Mouse (Mus musculus) liver, embryonic 16.5 days (tissue): ENCODE measurements around the gene Ccdc84. TPM values are rescaled to one million over a fixed set of nuclear protein-coding genes. Genes with fewer than 3 reads are reported as not detected.
A peak's percentile ranks its signal among the peaks of the same experiment; 100 is the strongest.
"Not testable (repeated sequence)": the region's sequence is repeated elsewhere in the genome, so short reads cannot be mapped to it uniquely, and the experiment has no call there.

Experiments used
- ATAC-seq: fragments of 200-750 bp; cut with Nextera tagmentation; 2 replicates; pipeline ENCODE4 v1.8.0; 2017; ENCODE audit warnings: low read depth, mild to moderate bottlenecking, moderate number of reproducible peaks, moderate library complexity
- H3K27ac ChIP-seq: fragments of 300-500 bp; sonication (generic); 2 replicates; pipeline ENCODE4 v1.5.1; 2014; ENCODE audit warnings: mild to moderate bottlenecking, low read length
- H3K27me3 ChIP-seq: fragments of 300-500 bp; sonication (generic); 2 replicates; pipeline ENCODE4 v1.6.1; 2014; ENCODE audit warnings: low read depth, low read length, mixed read lengths; ENCODE audit not compliant: control insufficient read depth, insufficient read depth
- H3K36me3 ChIP-seq: fragments of 300-500 bp; sonication (generic); 2 replicates; pipeline ENCODE4 v1.6.1; 2014; ENCODE audit warnings: mild to moderate bottlenecking; ENCODE audit not compliant: control insufficient read depth, insufficient read depth
- H3K4me1 ChIP-seq: fragments of 300-500 bp; sonication (generic); 2 replicates; pipeline ENCODE4 v1.6.1; 2014; ENCODE audit warnings: low read depth, low read length, mixed read lengths; ENCODE audit not compliant: control insufficient read depth
- H3K4me2 ChIP-seq: fragments of 300-500 bp; sonication (generic); 2 replicates; pipeline ENCODE4 v1.6.1; 2014; ENCODE audit warnings: low read depth, low read length, mixed read lengths
- H3K4me3 ChIP-seq: fragments of 300-500 bp; sonication (generic); 2 replicates; pipeline ENCODE4 v1.5.1; 2014; ENCODE audit warnings: low read depth, mild to moderate bottlenecking, low read length
- H3K9ac ChIP-seq: fragments of 300-500 bp; sonication (generic); 2 replicates; pipeline ENCODE4 v1.6.1; 2014; ENCODE audit warnings: low read depth, low read length
- H3K9me3 ChIP-seq: fragments of 300-500 bp; sonication (generic); replicated peaks from 2 replicates; pipeline ENCODE4 v1.6.1; 2016; ENCODE audit warnings: low read length; ENCODE audit not compliant: control insufficient read depth
- WGBS: fragments of 180-500 bp; shearing (Covaris S2); extraction: QIAGEN DNeasy Blood & Tissue Kit; methylation state at CpG from one replicate; pipeline ENCODE4 v1.1.7; 2014; ENCODE audit not compliant: insufficient replicate concordance; 5-methylcytosine and 5-hydroxymethylcytosine counted together
- polyA plus RNA-seq: library from polyadenylated mRNA; unstranded; fragments of >200 nt; fragmentation: Nextera tagmentation; extraction: Ambion mirVana; gene quantifications from 2 replicates; pipeline ENCODE4 v1.2.1, GENCODE M21; 2015

Ccdc84 gene
- polyA plus RNA-seq, 1 experiment from 2014 or later, result 16.3 TPM

- Histone ChIP-seq H3K9me3 (no peaks in the 10 kb centered on the region), H3K4me2 (no peak overlapping the region), H3K27me3 (no peaks in the 10 kb centered on the region), H3K36me3 (no peaks in the 10 kb centered on the region), H3K4me1 (no peaks in the 10 kb centered on the region), H3K27ac (no peak overlapping the region), H3K4me3 (no peak overlapping the region), H3K9ac (no peak overlapping the region)
- ATAC-seq, result no peak
- 17% methylated on average over 6 of the region's 6 CpGs for WGBS
These were observed 17.4 kb upstream of the Ccdc84 start for GRCm38 (mm10) chr9:44435747-44436146.

DNA sequence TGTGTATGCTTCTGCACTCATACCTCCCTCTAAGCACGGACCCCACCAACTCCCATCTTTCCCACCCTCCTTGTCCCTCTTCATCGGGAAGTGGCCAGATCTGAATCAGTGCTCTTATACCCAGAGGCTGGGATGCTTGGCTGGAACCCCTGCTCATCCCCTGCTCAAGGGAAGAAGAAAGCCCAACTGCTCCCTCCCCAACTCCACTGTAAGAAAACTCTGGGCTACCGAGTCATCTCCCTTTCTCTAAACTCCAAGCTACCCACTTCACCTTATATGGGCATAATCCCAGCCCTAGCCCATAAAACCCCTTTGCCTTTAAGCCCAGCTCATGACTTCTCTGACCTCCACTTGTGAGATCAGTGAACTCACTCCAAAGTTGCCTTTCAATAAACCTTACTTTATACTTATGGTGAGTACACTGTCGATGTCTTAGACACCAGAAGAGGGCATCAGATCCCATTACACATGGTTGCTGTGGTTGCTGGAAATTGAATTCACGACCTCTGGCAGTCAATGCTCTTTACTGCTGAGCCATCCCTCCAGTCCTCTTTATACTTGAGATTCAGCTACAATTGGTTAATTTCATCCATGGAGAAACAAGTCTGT is 14.3 kb upstream of the Ccdc84 start:
- no peak overlapping the region for H3K27ac ChIP-seq
- no peak overlapping the region for H3K9ac ChIP-seq
- H3K27me3 ChIP-seq, result no peaks in the 10 kb centered on the region
- 35% methylated on average over 5 of the region's 5 CpGs for WGBS
- no peak for ATAC-seq
- no peaks in the 10 kb centered on the region for H3K36me3 ChIP-seq
- H3K9me3 ChIP-seq, result no peaks in the 10 kb centered on the region
- no peak overlapping the region for H3K4me3 ChIP-seq
- no peaks in the 10 kb centered on the region for H3K4me1 ChIP-seq
- H3K4me2 ChIP-seq, result no peak overlapping the region

- Histone ChIP-seq H3K27me3 (no peaks in the 10 kb centered on the region), H3K27ac (no peak overlapping the region), H3K9me3 (no peaks in the 10 kb centered on the region), H3K36me3 (no peaks in the 10 kb centered on the region), H3K4me2 (no peak overlapping the region), H3K4me1 (peaks cover 2% of the 10 kb centered on the region; the same call in 1 of the 2 replicates), H3K9ac (no peak overlapping the region), H3K4me3 (no peak overlapping the region)
- WGBS, result 67% methylated on average over 4 of the region's 4 CpGs
- ATAC-seq, result no peak
These were observed 5.2 kb upstream of the Ccdc84 start for GRCm38 (mm10) chr9:44423576-44423975.

DNA sequence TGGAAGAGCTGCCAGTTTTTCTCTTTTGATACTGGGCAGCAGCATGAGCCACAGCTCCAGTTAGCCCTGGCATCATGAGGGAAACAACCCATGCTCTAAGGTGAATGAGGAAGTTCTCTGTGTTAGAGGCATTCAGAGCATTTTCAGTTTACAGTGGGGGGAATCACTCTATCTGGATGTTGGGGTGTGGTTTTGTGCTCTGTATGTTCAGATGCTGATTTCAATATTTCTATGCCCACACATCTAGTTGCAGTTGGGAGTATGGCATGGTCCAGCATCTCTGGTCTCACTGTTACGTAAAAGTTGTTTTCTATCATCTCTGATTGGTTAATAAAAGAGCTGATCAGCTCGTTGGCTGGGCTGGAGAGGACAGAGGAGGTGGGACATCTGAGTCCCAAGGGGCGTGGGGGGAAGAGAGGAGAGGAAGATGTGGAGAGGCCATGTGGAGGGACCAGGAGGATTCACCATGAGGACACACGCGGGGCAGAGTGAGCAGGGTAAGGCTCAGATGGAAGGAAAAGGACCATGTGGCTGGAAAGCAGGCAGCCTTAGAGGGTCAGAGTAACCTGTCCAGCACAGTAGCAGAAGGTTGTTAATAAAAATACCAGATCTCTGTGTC is 2.0 kb upstream of the Ccdc84 start:
- peaks cover 12% of the 10 kb centered on the region for H3K4me1 ChIP-seq
- peaks cover 5% of the 10 kb centered on the region; the same call in 1 of the 2 replicates for H3K36me3 ChIP-seq
- no peak overlapping the region for H3K4me2 ChIP-seq
- 49% methylated on average over 5 of the region's 5 CpGs for WGBS
- no peak for ATAC-seq
- H3K9ac ChIP-seq, result no peak overlapping the region
- no peaks in the 10 kb centered on the region for H3K9me3 ChIP-seq
- H3K4me3 ChIP-seq, result no peak overlapping the region
- H3K27ac ChIP-seq, result no peak overlapping the region
- no peaks in the 10 kb centered on the region for H3K27me3 ChIP-seq

DNA sequence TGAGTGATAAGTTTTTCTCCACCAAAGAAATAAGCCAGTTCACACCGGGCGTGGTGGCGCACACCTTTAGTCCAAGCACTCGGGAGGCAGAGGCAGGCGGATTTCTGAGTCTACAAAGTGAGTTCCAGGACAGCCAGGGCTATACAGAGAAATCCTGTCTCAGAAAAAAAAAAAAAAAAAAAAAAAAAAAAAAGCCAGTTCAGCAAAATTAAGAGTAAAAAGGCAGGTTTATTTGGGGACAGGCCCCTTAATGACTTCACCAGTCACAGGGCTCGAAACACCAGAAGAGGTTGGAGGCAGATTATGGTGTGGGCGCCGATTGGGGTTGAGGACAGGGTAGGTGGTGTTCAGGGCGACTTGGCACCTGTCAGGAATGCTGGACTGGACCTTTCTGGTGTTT is 1.4 kb upstream of the Ccdc84 start:
- H3K36me3 ChIP-seq, H3K4me2 ChIP-seq, H3K27me3 ChIP-seq, H3K9me3 ChIP-seq, H3K9ac ChIP-seq, H3K4me3 ChIP-seq, H3K27ac ChIP-seq, ATAC-seq: not testable (repeated sequence)
- H3K4me1 ChIP-seq, result peaks cover 12% of the 10 kb centered on the region
- 74% methylated on average over 9 of the region's 9 CpGs for WGBS

- H3K4me2 ChIP-seq, result peak overlapping the region; percentile 91
- H3K27me3 ChIP-seq, result no peaks in the 10 kb centered on the region
- WGBS, result under 1% methylated on average over 38 of the region's 38 CpGs
- peaks cover 12% of the 10 kb centered on the region for H3K4me1 ChIP-seq
- H3K4me3 ChIP-seq, result peak overlapping the region; percentile 90
- peaks cover 14% of the 10 kb centered on the region for H3K36me3 ChIP-seq
- H3K9me3 ChIP-seq, result no peaks in the 10 kb centered on the region
- peak overlapping the region; percentile 90 for H3K9ac ChIP-seq
- peak; percentile 99 for ATAC-seq
- peak overlapping the region; percentile 76 for H3K27ac ChIP-seq
These were observed 441 bp downstream of the Ccdc84 start for GRCm38 (mm10) chr9:44417892-44418363.

DNA sequence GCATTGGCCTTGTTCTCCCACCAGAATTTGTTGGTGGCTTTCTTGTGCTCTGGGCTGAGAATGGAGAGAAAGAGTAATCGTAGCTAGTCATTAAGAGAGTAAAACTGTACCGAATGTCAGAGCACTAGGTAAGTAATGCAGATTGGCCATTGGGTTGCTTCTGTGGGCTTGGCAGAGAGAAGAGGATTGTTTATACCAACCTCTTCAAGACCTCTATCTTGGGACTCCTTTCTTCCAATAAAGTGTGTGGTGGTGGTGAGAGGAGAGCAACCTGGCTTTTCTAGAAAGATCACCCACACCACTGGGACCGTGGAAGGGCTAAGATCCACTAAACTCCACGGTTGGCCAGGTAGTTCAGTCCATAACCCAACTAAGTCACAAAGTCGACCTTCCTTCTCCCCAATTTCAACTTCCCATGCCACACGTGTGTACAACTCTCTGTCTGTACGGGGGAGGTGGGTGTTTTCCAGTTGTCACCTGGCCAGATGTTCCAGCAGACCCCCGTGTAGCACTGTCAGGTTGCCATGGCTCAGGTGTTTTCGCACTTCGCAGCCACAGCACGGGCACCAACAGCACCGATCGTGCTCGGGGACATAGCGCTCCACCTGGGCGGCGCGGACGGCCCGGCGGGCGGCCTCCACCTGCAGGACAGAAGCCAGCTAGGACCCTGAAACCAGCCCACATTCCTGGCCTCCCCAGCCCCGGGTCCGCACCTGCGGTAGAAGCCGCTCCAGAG is 1.0 kb downstream of the Ccdc84 start:
- Histone ChIP-seq H3K27ac (peak overlapping the region; percentile 76), H3K9ac (peak overlapping the region; percentile 90), H3K27me3 (no peaks in the 10 kb centered on the region), H3K36me3 (peaks cover 18% of the 10 kb centered on the region), H3K4me1 (peaks cover 12% of the 10 kb centered on the region), H3K4me3 (peak overlapping the region; percentile 90), H3K9me3 (no peaks in the 10 kb centered on the region), H3K4me2 (peak overlapping the region; percentile 91)
- ATAC-seq, result peak; percentile 65
- 3% methylated on average over 26 of the region's 26 CpGs for WGBS

GRCm38 (mm10) chr9:44412781-44413180 is 5.6 kb downstream of the Ccdc84 start:
- Histone ChIP-seq H3K4me3 (no peak overlapping the region), H3K4me1 (peaks cover 34% of the 10 kb centered on the region), H3K4me2 (no peak overlapping the region), H3K27ac (peak overlapping the region; percentile 12; the same call in 1 of the 2 replicates), H3K27me3 (no peaks in the 10 kb centered on the region), H3K9ac (no peak overlapping the region), H3K9me3 (no peaks in the 10 kb centered on the region), H3K36me3 (peaks cover 43% of the 10 kb centered on the region)
- no peak for ATAC-seq
- WGBS, result 74% methylated on average over 2 of the region's 2 CpGs

DNA sequence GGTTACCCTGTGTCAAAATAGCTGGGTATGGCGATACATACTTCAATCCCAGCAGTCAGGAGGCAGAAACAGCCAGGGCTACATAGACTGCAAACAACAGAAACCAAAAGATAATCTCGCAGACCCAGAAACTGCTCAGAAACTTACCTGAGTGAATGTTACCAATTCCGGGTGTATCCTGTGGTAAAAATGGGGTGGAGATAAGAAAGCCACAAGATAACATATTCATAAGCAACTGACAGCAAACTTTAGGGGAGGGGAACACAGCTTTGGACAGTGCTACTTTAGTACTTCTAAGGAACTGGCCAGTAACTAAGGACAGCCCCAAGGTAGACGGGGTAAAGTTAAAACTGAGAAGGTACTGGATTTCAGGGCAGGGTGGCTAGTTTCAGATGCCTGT is 6.1 kb downstream of the Ccdc84 start:
- Histone ChIP-seq H3K4me1 (peaks cover 34% of the 10 kb centered on the region), H3K9me3 (no peaks in the 10 kb centered on the region), H3K9ac (no peak overlapping the region), H3K36me3 (peaks cover 43% of the 10 kb centered on the region), H3K27ac (peak overlapping the region; percentile 12; the same call in 1 of the 2 replicates), H3K4me2 (no peak overlapping the region), H3K4me3 (no peak overlapping the region), H3K27me3 (no peaks in the 10 kb centered on the region)
- 24% methylated on average over 4 of the region's 4 CpGs for WGBS
- ATAC-seq, result no peak
